Mouse (Mus musculus) frontal cortex, postnatal 36 days (tissue): Measurements from ENCODE around the gene Efhc2.

Source experiments
- DNase-seq, 2 experiments: peaks; one replicate each; pipeline ENCODE4 v3.0.0; 2022; ENCODE audit warnings: low spot score in 2 of 2

Efhc2 gene

DNA sequence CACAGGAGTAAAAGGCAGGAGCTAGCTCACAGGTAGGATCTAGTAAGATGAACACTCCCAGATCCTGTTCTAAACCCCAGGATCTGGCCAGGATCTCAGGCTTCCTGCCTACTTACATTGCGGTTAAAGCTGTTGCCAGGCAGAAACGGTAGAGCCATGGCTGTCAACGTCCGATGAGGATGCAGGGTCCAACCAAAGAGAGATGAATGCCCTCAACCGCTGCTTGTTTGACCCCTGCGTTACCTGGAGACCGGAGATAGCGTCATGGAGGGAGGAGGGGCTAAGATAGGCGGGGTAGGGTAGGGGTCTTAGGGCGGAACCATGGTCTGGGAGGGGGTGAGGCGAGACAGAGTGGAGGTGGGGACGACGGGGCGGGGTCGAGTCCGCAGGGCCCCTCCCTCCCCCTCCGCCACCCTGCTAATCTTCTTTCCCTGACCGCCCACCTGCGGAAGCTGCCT lies at the start of gene Efhc2:
Efhc2 (minus strand) TSS at position 243 of the 458 bp plus-strand sequence.
- DNase-seq = no peak

GRCm38 (mm10) chrX:17365114-17365513 lies 45.9 kb upstream of the Efhc2 start:
- no peak for DNase-seq

GRCm38 (mm10) chrX:17300349-17300880 lies 18.8 kb downstream of the Efhc2 start:
- DNase-seq = no peak

GRCm38 (mm10) chrX:17283899-17284298 lies 35.3 kb downstream of the Efhc2 start:
- DNase-seq = peak; percentile 7 to 22

DNA sequence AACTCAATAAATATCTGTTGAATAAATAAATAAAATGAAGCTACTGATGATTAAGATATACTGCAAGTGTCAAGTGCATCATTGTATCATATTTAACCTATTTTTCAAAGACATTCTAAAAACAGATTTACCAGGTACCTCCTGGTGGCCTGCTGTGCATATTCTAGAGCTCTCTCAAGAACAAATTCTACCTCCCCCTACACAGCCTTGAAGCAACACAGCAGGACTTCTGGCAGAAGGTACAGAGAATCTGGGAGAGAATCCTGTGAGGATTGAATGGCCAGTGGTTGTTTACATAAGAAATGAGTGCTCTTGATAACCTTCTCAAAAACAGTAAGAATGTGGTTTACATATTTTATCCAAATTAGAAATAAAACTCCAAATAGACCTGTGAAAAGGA lies 94.0 kb downstream of the Efhc2 start:
- DNase-seq = no peak

DNA sequence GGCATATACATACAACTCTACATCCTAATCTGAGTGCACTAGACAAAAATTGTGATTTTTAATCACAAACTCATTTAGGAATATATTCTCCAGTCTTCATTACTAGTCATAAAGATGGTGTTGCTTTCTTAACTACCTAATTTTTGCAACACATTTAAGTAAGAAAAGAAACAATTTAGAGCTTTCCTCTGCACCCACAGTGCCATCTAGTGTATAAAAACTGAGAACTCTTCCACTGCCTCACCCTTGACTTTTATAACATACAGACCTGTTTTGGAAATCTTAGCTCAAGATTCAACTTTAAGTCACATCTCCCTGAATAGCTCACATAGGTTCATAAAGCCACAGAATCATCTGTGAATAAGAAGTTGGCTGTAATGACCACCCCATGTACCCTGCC lies 101.7 kb downstream of the Efhc2 start:
- peak in 1 of 2 experiments; percentile 8 for DNase-seq

GRCm38 (mm10) chrX:17213515-17213914 lies 105.7 kb downstream of the Efhc2 start:
- DNase-seq = no peak

- no peak for DNase-seq
Measured at GRCm38 (mm10) chrX:17175748-17176147, 143.4 kb downstream of the Efhc2 start.

- DNase-seq = no peak
Measured at GRCm38 (mm10) chrX:17165638-17166037, 153.5 kb downstream of the Efhc2 start.
